Mouse (Mus musculus) testis, adult 2 months (tissue): ENCODE results near the gene Gm17374.

ENCODE experiments used
- CTCF ChIP-seq: fragments of 200-500 bp; IDR thresholded peaks from 2 replicates; pipeline ENCODE4 v1.5.1; 2012; ENCODE audit warnings: low read depth, mild to moderate bottlenecking, inconsistent platforms, low read length, moderate library complexity; ENCODE audit not compliant: control insufficient read depth, insufficient read depth, insufficient replicate concordance
- POLR2A ChIP-seq: fragments of 200-500 bp; IDR thresholded peaks from 2 replicates; pipeline ENCODE4 v1.6.1; 2012; ENCODE audit warnings: low read depth, mild to moderate bottlenecking, inconsistent platforms, low read length, moderate library complexity; ENCODE audit not compliant: control insufficient read depth

- TF ChIP-seq CTCF (no peak), POLR2A (no peak)
These were observed 19.1 kb downstream of the Gm17374 start for GRCm38 (mm10) chr2:140170803-140171553.
